Mouse (Mus musculus): ENCODE results near the gene Dusp7. TPM values are rescaled to one million over a fixed set of nuclear protein-coding genes. Genes with fewer than 3 reads are reported as not detected.

The Dusp7 gene
- total and polyA plus RNA-seq, 3 experiments: 5.5 to 12.2 TPM; not detected in 1

DNA sequence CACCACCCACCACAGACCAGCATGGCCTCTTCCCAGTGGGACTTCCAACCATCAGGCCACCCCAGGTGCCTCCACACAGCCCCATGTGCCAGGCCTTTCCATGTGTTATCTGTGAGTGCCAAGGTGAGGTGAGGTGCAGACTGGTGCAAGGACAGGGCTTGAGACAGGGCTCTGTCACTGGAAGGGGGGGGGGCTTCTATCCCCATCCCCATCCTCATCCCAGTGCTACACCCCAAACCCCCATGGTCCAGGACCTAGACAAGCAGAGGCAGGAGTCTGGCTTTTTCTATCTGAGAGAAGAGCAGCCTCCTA is 12.5 kb upstream of the Dusp7 start:
- Histone ChIP-seq H3K4me3 (ENCODE audit: control insufficient read depth in 1 of 2, insufficient read depth in 1 of 2, low read depth in 2 of 2, low read length in 2 of 2) (no peak overlapping the region), H3K27me3 (ENCODE audit: control insufficient read depth in 1 of 2, insufficient read depth in 2 of 2, low read length in 2 of 2) (no peaks in the 10 kb centered on the region), H3K27ac (ENCODE audit: control insufficient read depth, low read depth, low read length) (no peak overlapping the region), H3K9ac (ENCODE audit: control insufficient read depth, low read depth, low read length, poor library complexity, severe bottlenecking) (no peak overlapping the region), H3K79me2 (ENCODE audit: control insufficient read depth, insufficient read depth, low read length, poor library complexity) (no peaks in the 10 kb centered on the region), H3K4me1 (ENCODE audit: control insufficient read depth in 1 of 2, insufficient read depth in 2 of 2, low read length in 2 of 2) (0 out of 4 replicates have a peak, but pooled peaks cover 0 to 1% of the 10 kb centered on the region in 2 experiments), H3K9me3 (replicated peaks; ENCODE audit: insufficient read depth, low read length) (no peaks in the 10 kb centered on the region), H3K36me3 (ENCODE audit: control insufficient read depth in 1 of 2, insufficient read depth in 2 of 2, low read length in 2 of 2) (no peaks in the 10 kb centered on the region)
- TF ChIP-seq GATA1 (IDR thresholded peaks at IDR 0.05; ENCODE audit: low read depth, low read length) (no peak), TAL1 (IDR thresholded peaks at IDR 0.05; ENCODE audit: low read length) (no peak), TCF12 (IDR thresholded peaks at IDR 0.05; ENCODE audit: low read depth, low read length) (no peak), GABPA (IDR thresholded peaks at IDR 0.05; ENCODE audit: low read depth, low read length) (no peak), RAD21 (IDR thresholded peaks at IDR 0.05; ENCODE audit: low read depth, low read length) (no peak), MAZ (IDR thresholded peaks at IDR 0.05; ENCODE audit: low read depth, low read length) (no peak), E2F4 (IDR thresholded peaks at IDR 0.05; ENCODE audit: borderline replicate concordance, low read depth, low read length) (no peak), MAFK (IDR thresholded peaks at IDR 0.05; ENCODE audit: borderline replicate concordance, low read depth, low read length) (no peak), SIN3A (IDR thresholded peaks at IDR 0.05; ENCODE audit: low read length) (no peak), POLR2A (IDR thresholded peaks at IDR 0.05; ENCODE audit: control insufficient read depth in 1 of 2, insufficient read depth in 1 of 2, low read depth in 1 of 2, low read length in 2 of 2, poor library complexity in 1 of 2) (no peak)
- DNase-seq (ENCODE audit: low read depth, low spot score): no peak

DNA sequence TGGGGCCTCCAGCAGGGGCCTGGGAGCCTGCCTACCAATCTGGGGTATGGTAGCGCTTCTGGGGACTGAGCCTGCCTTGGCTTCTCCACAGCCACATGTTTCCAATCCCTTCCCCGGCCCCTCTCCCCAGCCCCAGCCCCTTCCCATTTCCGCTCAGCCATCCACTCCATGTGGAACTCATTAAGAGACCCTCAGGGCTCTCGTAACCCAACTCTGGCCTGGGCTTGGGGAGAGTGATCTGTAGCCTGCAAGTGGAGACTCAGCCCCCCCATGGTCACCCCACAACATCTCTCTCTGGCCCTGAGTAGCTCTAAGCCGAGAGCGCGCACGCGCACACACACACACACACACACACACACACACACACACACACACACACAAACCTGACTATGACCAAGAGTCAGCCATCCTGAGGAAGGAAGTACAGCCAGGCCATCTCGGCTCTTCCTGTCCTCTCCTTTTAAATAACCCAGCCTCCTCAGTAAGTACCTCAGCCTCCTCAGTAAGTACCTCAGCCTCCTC is 12.0 kb upstream of the Dusp7 start:
- no peaks in the 10 kb centered on the region for H3K27me3 ChIP-seq (ENCODE audit: control insufficient read depth in 1 of 2, insufficient read depth in 2 of 2, low read length in 2 of 2)
- DNase-seq (ENCODE audit: low read depth, low spot score): no peak
- H3K4me3 ChIP-seq (ENCODE audit: control insufficient read depth in 1 of 2, insufficient read depth in 1 of 2, low read depth in 2 of 2, low read length in 2 of 2): no peak overlapping the region
- H3K27ac ChIP-seq (ENCODE audit: control insufficient read depth, low read depth, low read length): no peak overlapping the region
- H3K9ac ChIP-seq (ENCODE audit: control insufficient read depth, low read depth, low read length, poor library complexity, severe bottlenecking): no peak overlapping the region
- no peak for TF ChIP-seq GABPA (IDR thresholded peaks at IDR 0.05; ENCODE audit: low read depth, low read length)
- TF ChIP-seq SIN3A (IDR thresholded peaks at IDR 0.05; ENCODE audit: low read length): no peak
- TF ChIP-seq POLR2AphosphoS5 (IDR thresholded peaks at IDR 0.05; ENCODE audit: borderline replicate concordance, low read depth, low read length): no peak
- no peak for TF ChIP-seq ZC3H11A (IDR thresholded peaks at IDR 0.05; ENCODE audit: low read depth, low read length)
- TF ChIP-seq RAD21 (IDR thresholded peaks at IDR 0.05; ENCODE audit: low read depth, low read length): no peak
- no peak for TF ChIP-seq POLR2A (IDR thresholded peaks at IDR 0.05; ENCODE audit: control insufficient read depth in 1 of 2, insufficient read depth in 1 of 2, low read depth in 1 of 2, low read length in 2 of 2, poor library complexity in 1 of 2)
- TF ChIP-seq GATA1 (IDR thresholded peaks at IDR 0.05; ENCODE audit: low read depth, low read length): no peak
- TF ChIP-seq NRF1 (IDR thresholded peaks at IDR 0.05; ENCODE audit: insufficient read depth, low read depth, low read length, poor library complexity, severe bottlenecking): no peak
- TF ChIP-seq MAZ (IDR thresholded peaks at IDR 0.05; ENCODE audit: low read depth, low read length): no peak
- no peak for TF ChIP-seq ELF1 (IDR thresholded peaks at IDR 0.05; ENCODE audit: low read depth, low read length)
- TF ChIP-seq KAT2A (conservative IDR thresholded peaks at IDR 0.05; ENCODE audit: low read depth, low read length): no peak
- no peak for TF ChIP-seq TCF12 (IDR thresholded peaks at IDR 0.05; ENCODE audit: low read depth, low read length)
- TF ChIP-seq EP300 (IDR thresholded peaks at IDR 0.05; ENCODE audit: low read depth in 1 of 2, low read length in 2 of 2): no peak
- no peak for TF ChIP-seq CHD2 (IDR thresholded peaks at IDR 0.05; ENCODE audit: low read length)
- no peak for TF ChIP-seq BHLHE40 (IDR thresholded peaks at IDR 0.05; ENCODE audit: borderline replicate concordance, low read depth, low read length)
- TF ChIP-seq MXI1 (IDR thresholded peaks at IDR 0.05; ENCODE audit: low read depth, low read length): no peak
- no peak for TF ChIP-seq RCOR1 (IDR thresholded peaks at IDR 0.05; ENCODE audit: low read depth, low read length)
- TF ChIP-seq USF1 (IDR thresholded peaks at IDR 0.05; ENCODE audit: low read depth, low read length): no peak
- TF ChIP-seq MAX (IDR thresholded peaks at IDR 0.05; ENCODE audit: low read length): no peak
- peaks cover 0 to 5% of the 10 kb centered on the region in 2 experiments; a peak in 1 of 4 replicates for H3K4me1 ChIP-seq (ENCODE audit: control insufficient read depth in 1 of 2, insufficient read depth in 2 of 2, low read length in 2 of 2)
- no peaks in the 10 kb centered on the region for H3K36me3 ChIP-seq (ENCODE audit: control insufficient read depth in 1 of 2, insufficient read depth in 2 of 2, low read length in 2 of 2)
- H3K9me3 ChIP-seq (replicated peaks; ENCODE audit: insufficient read depth, low read length): no peaks in the 10 kb centered on the region
- no peaks in the 10 kb centered on the region for H3K79me2 ChIP-seq (ENCODE audit: control insufficient read depth, insufficient read depth, low read length, poor library complexity)
